Mouse (Mus musculus): ENCODE results near the gene Lrrc57. TPM values are rescaled to one million over a fixed set of nuclear protein-coding genes. Genes with fewer than 3 reads are reported as not detected.

Lrrc57 gene
- 17.8 and 19.9 TPM in 2 replicates for polyA plus RNA-seq (2015; fragmentation: Nextera tagmentation; extraction: Ambion mirVana)

GRCm38 (mm10) chr2:120608830-120609723 is at the start of gene Lrrc57, which contains the start of gene Haus2:
Gene Lrrc57 (minus strand): TSS chr2:120609520.
Gene Haus2 (plus strand): TSS chr2:120609383.
- peak; percentile 98 for ATAC-seq (ENCODE audit: insufficient read depth, low FRiP score, low read depth)
- no peaks in the 10 kb centered on the region for H3K27me3 ChIP-seq (replicated peaks)
- peak within 1 kb of the TSS; percentile 74 for H3K9ac ChIP-seq
- H3K9me3 ChIP-seq = no peaks in the 10 kb centered on the region
- H3K27ac ChIP-seq = peak within 1 kb of the TSS; percentile 94
- H3K4me1 ChIP-seq = peaks cover 9% of the 10 kb centered on the region
- H3K36me3 ChIP-seq = no peaks in the 10 kb centered on the region
- WGBS = under 1% methylated on average over 52 of the region's 52 CpGs
- peak within 1 kb of the TSS; percentile 90 for H3K4me3 ChIP-seq (replicated peaks)
- H3K4me2 ChIP-seq = peak within 1 kb of the TSS; percentile 91

- Histone ChIP-seq H3K9ac (no peak overlapping the region), H3K9me3 (no peaks in the 10 kb centered on the region), H3K4me3 (replicated peaks) (no peak overlapping the region), H3K4me1 (no peaks in the 10 kb centered on the region), H3K27ac (no peak overlapping the region), H3K27me3 (replicated peaks) (no peaks in the 10 kb centered on the region), H3K36me3 (no peaks in the 10 kb centered on the region), H3K4me2 (no peak overlapping the region)
- WGBS = 72% methylated on average over 5 of the region's 5 CpGs
- no peak for ATAC-seq (ENCODE audit: insufficient read depth, low FRiP score, low read depth)
These were observed 49.2 kb upstream of the Lrrc57 start for GRCm38 (mm10) chr2:120658486-120658885.

GRCm38 (mm10) chr2:120656711-120657110 is 47.4 kb upstream of the Lrrc57 start:
- peak; percentile 68; the same call in 1 of the 2 replicates for ATAC-seq (ENCODE audit: insufficient read depth, low FRiP score, low read depth)
- no peak overlapping the region for H3K4me2 ChIP-seq
- H3K27me3 ChIP-seq (replicated peaks) = no peaks in the 10 kb centered on the region
- no peaks in the 10 kb centered on the region for H3K4me1 ChIP-seq
- H3K4me3 ChIP-seq (replicated peaks) = no peak overlapping the region
- 89% methylated on average over 2 of the region's 2 CpGs for WGBS
- H3K36me3 ChIP-seq = no peaks in the 10 kb centered on the region
- no peaks in the 10 kb centered on the region for H3K9me3 ChIP-seq
- H3K27ac ChIP-seq = no peak overlapping the region
- H3K9ac ChIP-seq = no peak overlapping the region

- no peaks in the 10 kb centered on the region for H3K27me3 ChIP-seq (replicated peaks)
- H3K4me2 ChIP-seq = no peak overlapping the region
- ATAC-seq (ENCODE audit: insufficient read depth, low FRiP score, low read depth) = no peak
- 87% methylated on average over 5 of the region's 5 CpGs for WGBS
- no peaks in the 10 kb centered on the region for H3K9me3 ChIP-seq
- H3K4me1 ChIP-seq = no peaks in the 10 kb centered on the region
- H3K9ac ChIP-seq = no peak overlapping the region
- no peaks in the 10 kb centered on the region for H3K36me3 ChIP-seq
- no peak overlapping the region for H3K4me3 ChIP-seq (replicated peaks)
- H3K27ac ChIP-seq = no peak overlapping the region
These were observed 46.6 kb upstream of the Lrrc57 start for GRCm38 (mm10) chr2:120655905-120656304.

GRCm38 (mm10) chr2:120654693-120655092 is 45.4 kb upstream of the Lrrc57 start:
- no peak for ATAC-seq (ENCODE audit: insufficient read depth, low FRiP score, low read depth)
- H3K4me2 ChIP-seq = no peak overlapping the region
- no peak overlapping the region for H3K4me3 ChIP-seq (replicated peaks)
- no peaks in the 10 kb centered on the region for H3K9me3 ChIP-seq
- WGBS = 74% methylated on average over 2 of the region's 2 CpGs
- H3K27me3 ChIP-seq (replicated peaks) = no peaks in the 10 kb centered on the region
- H3K4me1 ChIP-seq = no peaks in the 10 kb centered on the region
- H3K27ac ChIP-seq = no peak overlapping the region
- H3K9ac ChIP-seq = no peak overlapping the region
- no peaks in the 10 kb centered on the region for H3K36me3 ChIP-seq

- peak overlapping the region; percentile 58; the same call in 1 of the 2 replicates for H3K27ac ChIP-seq
- no peak overlapping the region for H3K4me2 ChIP-seq
- H3K27me3 ChIP-seq (replicated peaks) = no peaks in the 10 kb centered on the region
- no peaks in the 10 kb centered on the region for H3K4me1 ChIP-seq
- no peak overlapping the region for H3K9ac ChIP-seq
- no peak for ATAC-seq (ENCODE audit: insufficient read depth, low FRiP score, low read depth)
- no peak overlapping the region for H3K4me3 ChIP-seq (replicated peaks)
- 74% methylated on average over 7 of the region's 7 CpGs for WGBS
- no peaks in the 10 kb centered on the region for H3K36me3 ChIP-seq
- H3K9me3 ChIP-seq = no peaks in the 10 kb centered on the region
These were observed 43.6 kb upstream of the Lrrc57 start for GRCm38 (mm10) chr2:120652925-120653284.

- Histone ChIP-seq H3K27ac (peak overlapping the region; percentile 58; the same call in 1 of the 2 replicates), H3K36me3 (no peaks in the 10 kb centered on the region), H3K4me2 (no peak overlapping the region), H3K9me3 (no peaks in the 10 kb centered on the region), H3K27me3 (replicated peaks) (no peaks in the 10 kb centered on the region), H3K4me1 (no peaks in the 10 kb centered on the region), H3K4me3 (replicated peaks) (no peak overlapping the region), H3K9ac (no peak overlapping the region)
- no peak for ATAC-seq (ENCODE audit: insufficient read depth, low FRiP score, low read depth)
- 67% methylated on average over 7 of the region's 7 CpGs for WGBS
These were observed 43.1 kb upstream of the Lrrc57 start for GRCm38 (mm10) chr2:120652256-120652924.

GRCm38 (mm10) chr2:120646777-120647176 is 37.5 kb upstream of the Lrrc57 start:
- H3K4me3 ChIP-seq (replicated peaks) = no peak overlapping the region

GRCm38 (mm10) chr2:120643836-120644235 is 34.5 kb upstream of the Lrrc57 start:
- H3K9me3 ChIP-seq = no peaks in the 10 kb centered on the region
- no peak overlapping the region for H3K4me3 ChIP-seq (replicated peaks)
- no peaks in the 10 kb centered on the region for H3K4me1 ChIP-seq
- 53% methylated on average over 7 of the region's 7 CpGs for WGBS
- H3K4me2 ChIP-seq = no peak overlapping the region
- no peak for ATAC-seq (ENCODE audit: insufficient read depth, low FRiP score, low read depth)
- no peaks in the 10 kb centered on the region for H3K27me3 ChIP-seq (replicated peaks)
- H3K9ac ChIP-seq = no peak overlapping the region
- no peak overlapping the region for H3K27ac ChIP-seq
- no peaks in the 10 kb centered on the region for H3K36me3 ChIP-seq

More at GRCm38 (mm10) chr2:120646777-120647176, 37.5 kb upstream of the Lrrc57 start:
- no peaks in the 10 kb centered on the region for H3K27me3 ChIP-seq (replicated peaks)
- no peaks in the 10 kb centered on the region for H3K36me3 ChIP-seq
- ATAC-seq (ENCODE audit: insufficient read depth, low FRiP score, low read depth) = no peak
- H3K9ac ChIP-seq = no peak overlapping the region
- no peaks in the 10 kb centered on the region for H3K4me1 ChIP-seq
- 0 out of 2 replicates have a peak overlapping the region, but pooled peaks have one; percentile 16 for H3K27ac ChIP-seq
- no peak overlapping the region for H3K4me2 ChIP-seq
- H3K9me3 ChIP-seq = no peaks in the 10 kb centered on the region
- WGBS = 62% methylated on average over 4 of the region's 4 CpGs

GRCm38 (mm10) chr2:120640835-120641234 is 31.5 kb upstream of the Lrrc57 start:
- Histone ChIP-seq H3K27me3 (replicated peaks) (no peaks in the 10 kb centered on the region), H3K4me2 (no peak overlapping the region), H3K36me3 (no peaks in the 10 kb centered on the region), H3K4me3 (replicated peaks) (no peak overlapping the region), H3K27ac (no peak overlapping the region), H3K4me1 (no peaks in the 10 kb centered on the region), H3K9ac (no peak overlapping the region), H3K9me3 (no peaks in the 10 kb centered on the region)
- ATAC-seq (ENCODE audit: insufficient read depth, low FRiP score, low read depth) = no peak
- WGBS = 81% methylated on average over 8 of the region's 8 CpGs

GRCm38 (mm10) chr2:120631957-120632356 is 22.6 kb upstream of the Lrrc57 start:
- Histone ChIP-seq H3K9me3 (no peaks in the 10 kb centered on the region), H3K27ac (no peak overlapping the region), H3K36me3 (0 out of 2 replicates have a peak, but pooled peaks cover 11% of the 10 kb centered on the region), H3K4me2 (no peak overlapping the region), H3K9ac (no peak overlapping the region), H3K27me3 (replicated peaks) (no peaks in the 10 kb centered on the region), H3K4me1 (peaks cover 11% of the 10 kb centered on the region; the same call in 1 of the 2 replicates), H3K4me3 (replicated peaks) (no peak overlapping the region)
- ATAC-seq (ENCODE audit: insufficient read depth, low FRiP score, low read depth) = no peak
- WGBS = 56% methylated on average over 4 of the region's 4 CpGs

GRCm38 (mm10) chr2:120631521-120631920 is 22.2 kb upstream of the Lrrc57 start:
- Histone ChIP-seq H3K36me3 (0 out of 2 replicates have a peak, but pooled peaks cover 11% of the 10 kb centered on the region), H3K27ac (no peak overlapping the region), H3K4me3 (replicated peaks) (no peak overlapping the region), H3K9ac (no peak overlapping the region), H3K27me3 (replicated peaks) (no peaks in the 10 kb centered on the region), H3K4me2 (no peak overlapping the region), H3K4me1 (peaks cover 11% of the 10 kb centered on the region; the same call in 1 of the 2 replicates), H3K9me3 (no peaks in the 10 kb centered on the region)
- 66% methylated on average over 2 of the region's 2 CpGs for WGBS
- ATAC-seq (ENCODE audit: insufficient read depth, low FRiP score, low read depth) = no peak
